Mouse (Mus musculus): ENCODE measurements at regions not wholly inside any gene's neighbourhood (a gene's known extent, or its start where the extent isn't known, plus 50 kb on each side); places are given as distances from the start of the nearest gene placed in this dataset.
A peak's percentile ranks its signal among the peaks of the same experiment; 100 is the strongest.

DNA sequence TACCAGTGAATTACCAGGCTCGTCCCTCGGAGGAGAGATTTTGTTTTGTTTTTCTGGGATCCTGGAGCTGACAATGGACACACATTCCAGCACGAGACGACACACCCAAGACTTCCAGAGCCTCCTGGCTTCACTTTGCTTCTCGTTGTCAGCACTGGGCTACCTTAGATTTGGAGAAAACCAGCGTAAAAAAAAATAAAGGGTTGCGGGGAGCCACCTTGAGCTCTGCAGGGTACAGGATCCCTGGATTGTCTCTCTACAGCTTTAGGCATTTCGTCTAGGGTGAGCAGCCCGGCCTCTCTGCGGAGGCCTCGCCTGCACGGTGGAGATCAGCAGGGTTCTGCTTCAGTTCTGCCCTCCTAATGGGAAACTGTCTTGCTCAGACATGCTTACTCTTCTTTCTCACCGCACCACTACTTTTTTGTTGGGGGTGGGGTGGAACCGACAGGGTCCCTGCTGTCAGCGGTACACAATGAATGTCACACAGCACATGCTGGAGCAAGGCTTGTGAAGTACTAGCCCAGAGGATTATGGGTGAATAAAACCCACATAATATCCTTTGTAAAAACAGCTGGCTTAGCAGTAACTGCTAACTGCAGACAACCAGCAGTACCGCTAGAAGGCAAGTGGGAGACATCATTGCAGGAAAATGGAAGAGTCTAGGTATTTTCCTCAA is 75.7 kb upstream of the Egfl6 start:
- no peak for TF ChIP-seq POLR2A (IDR thresholded peaks at IDR 0.05; ENCODE audit: borderline replicate concordance, low read depth, low read length)
- peak; percentile 24; the same call in 1 of the 2 replicates for TF ChIP-seq CTCF (IDR thresholded peaks at IDR 0.05; ENCODE audit: low read depth, low read length)
